Mouse (Mus musculus): ENCODE results near the gene Zfp319. TPM values are rescaled to one million over a fixed set of nuclear protein-coding genes. Genes with fewer than 3 reads are reported as not detected.

Gene Zfp319
- total and polyA plus RNA-seq, 2 experiments from 2014 or later: 10.5 to 18.3 TPM

DNA sequence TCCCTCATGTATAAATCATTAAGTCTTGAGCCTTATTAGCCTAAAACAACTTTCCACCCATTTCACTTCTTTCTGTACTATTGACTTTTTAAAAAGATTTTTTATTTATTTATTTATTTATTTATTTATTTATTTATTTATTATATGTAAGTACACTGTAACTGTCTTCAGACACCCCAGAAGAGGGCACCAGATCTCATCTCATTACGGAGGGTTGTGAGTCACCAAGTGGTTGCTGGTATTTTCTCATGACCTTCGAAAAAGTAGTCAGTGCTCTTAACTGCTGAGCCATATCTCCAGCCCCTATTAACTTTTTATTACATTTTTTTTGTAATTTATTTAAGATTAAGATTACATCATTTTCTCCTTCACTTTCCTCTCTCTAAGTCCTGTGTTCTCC, 17.0 kb downstream of the Zfp319 start:
- WGBS: 87% methylated on average over 2 of the region's 2 CpGs
- ATAC-seq (no peak), DNase-seq (ENCODE audit: low spot score) (no peak)
- H3K4me1 ChIP-seq (ENCODE audit: insufficient read depth, low read length): no peaks in the 10 kb centered on the region
- no peak overlapping the region for H3K4me3 ChIP-seq (ENCODE audit: low read length)
- no peaks in the 10 kb centered on the region for H3K9me3 ChIP-seq (ENCODE audit: low read length)
- no peak overlapping the region for H3K4me2 ChIP-seq (ENCODE audit: low read depth, low read length)
- no peak for TF ChIP-seq CTCF (IDR thresholded peaks at IDR 0.05; ENCODE audit: low read depth)
- no peak overlapping the region for H3K27ac ChIP-seq
- no peaks in the 10 kb centered on the region for H3K27me3 ChIP-seq (ENCODE audit: insufficient read depth, low read length)
- no peaks in the 10 kb centered on the region for H3K36me3 ChIP-seq (ENCODE audit: insufficient read depth, low read length)
- H3K9ac ChIP-seq (replicated peaks; ENCODE audit: low read length): no peak overlapping the region

DNA sequence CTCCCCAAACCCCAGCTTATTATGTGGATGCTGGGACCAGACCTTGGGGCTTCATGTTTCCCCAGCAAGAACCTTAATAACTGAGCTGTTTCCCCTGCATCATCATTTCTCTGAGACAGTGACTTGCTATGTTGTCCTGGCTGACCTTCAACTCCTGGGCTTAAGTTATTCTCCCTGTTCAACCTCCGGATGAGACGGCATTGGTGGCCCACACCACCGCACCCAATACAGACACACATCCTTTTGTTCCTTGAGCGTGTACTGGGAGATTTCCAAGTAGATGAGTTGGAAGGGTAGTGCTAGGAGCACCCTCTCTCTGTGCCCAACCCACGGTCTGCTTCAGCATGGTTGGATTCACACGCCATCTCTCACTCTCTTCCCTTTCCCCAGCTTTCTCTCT, 17.9 kb downstream of the Zfp319 start:
- H3K36me3 ChIP-seq (ENCODE audit: insufficient read depth, low read length): no peaks in the 10 kb centered on the region
- WGBS: 84% methylated on average over 6 of the region's 6 CpGs
- H3K4me2 ChIP-seq (ENCODE audit: low read depth, low read length): no peak overlapping the region
- H3K9me3 ChIP-seq (ENCODE audit: low read length): no peaks in the 10 kb centered on the region
- no peak overlapping the region for H3K27ac ChIP-seq
- TF ChIP-seq CTCF (IDR thresholded peaks at IDR 0.05; ENCODE audit: low read depth): no peak
- DNase-seq (ENCODE audit: low spot score) (no peak), ATAC-seq (no peak)
- no peak overlapping the region for H3K9ac ChIP-seq (replicated peaks; ENCODE audit: low read length)
- no peaks in the 10 kb centered on the region for H3K27me3 ChIP-seq (ENCODE audit: insufficient read depth, low read length)
- H3K4me3 ChIP-seq (ENCODE audit: low read length): no peak overlapping the region
- no peaks in the 10 kb centered on the region for H3K4me1 ChIP-seq (ENCODE audit: insufficient read depth, low read length)

DNA sequence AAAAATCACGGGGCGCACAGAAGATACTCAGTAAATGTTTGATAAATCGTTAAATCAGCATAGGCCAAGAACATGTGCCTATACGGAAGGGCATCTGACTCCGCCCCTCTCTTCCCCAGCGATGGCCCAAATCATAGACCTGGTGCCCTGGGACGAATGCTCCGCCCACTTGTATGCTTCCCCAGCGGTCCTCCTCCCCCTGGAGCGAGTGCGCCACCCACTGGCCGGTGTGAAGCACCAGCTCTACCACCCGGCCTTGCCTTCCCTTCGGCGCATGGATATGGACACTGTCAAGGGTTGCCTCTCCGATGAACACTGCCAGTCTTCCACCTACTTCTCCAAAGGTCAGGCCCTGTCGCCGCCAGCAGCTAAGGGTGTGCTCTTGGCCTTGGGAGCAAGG, 18.9 kb downstream of the Zfp319 start:
- DNase-seq (ENCODE audit: low spot score) (no peak), ATAC-seq (no peak)
- 71% methylated on average over 18 of the region's 18 CpGs for WGBS
- H3K27ac ChIP-seq: no peak overlapping the region
- H3K4me2 ChIP-seq (ENCODE audit: low read depth, low read length): no peak overlapping the region
- H3K9ac ChIP-seq (replicated peaks; ENCODE audit: low read length): no peak overlapping the region
- no peaks in the 10 kb centered on the region for H3K9me3 ChIP-seq (ENCODE audit: low read length)
- no peak overlapping the region for H3K4me3 ChIP-seq (ENCODE audit: low read length)
- no peaks in the 10 kb centered on the region for H3K4me1 ChIP-seq (ENCODE audit: insufficient read depth, low read length)
- H3K36me3 ChIP-seq (ENCODE audit: insufficient read depth, low read length): no peaks in the 10 kb centered on the region
- H3K27me3 ChIP-seq (ENCODE audit: insufficient read depth, low read length): no peaks in the 10 kb centered on the region
- TF ChIP-seq CTCF (IDR thresholded peaks at IDR 0.05; ENCODE audit: low read depth): peak; percentile 44

GRCm38 (mm10) chr8:95310342-95310970, 21.3 kb downstream of the Zfp319 start, which contains the start of gene Tepp:
Gene Tepp, plus strand, starts transcription at chr8:95310566.
- H3K9ac ChIP-seq (replicated peaks; ENCODE audit: low read length): no peak within 1 kb of the TSS
- no peaks in the 10 kb centered on the region for H3K4me1 ChIP-seq (ENCODE audit: insufficient read depth, low read length)
- H3K9me3 ChIP-seq (ENCODE audit: low read length): no peaks in the 10 kb centered on the region
- no peaks in the 10 kb centered on the region for H3K36me3 ChIP-seq (ENCODE audit: insufficient read depth, low read length)
- WGBS: 22% methylated on average over 6 of the region's 6 CpGs
- no peak within 1 kb of the TSS for H3K4me3 ChIP-seq (ENCODE audit: low read length)
- H3K27me3 ChIP-seq (ENCODE audit: insufficient read depth, low read length): no peaks in the 10 kb centered on the region
- H3K27ac ChIP-seq: no peak within 1 kb of the TSS
- ATAC-seq (no peak), DNase-seq (ENCODE audit: low spot score) (no peak)
- no peak for TF ChIP-seq CTCF (IDR thresholded peaks at IDR 0.05; ENCODE audit: low read depth)
- no peak within 1 kb of the TSS for H3K4me2 ChIP-seq (ENCODE audit: low read depth, low read length)

GRCm38 (mm10) chr8:95306431-95306830, 25.3 kb downstream of the Zfp319 start, which contains the start of gene Cngb1:
Gene Cngb1, minus strand, starts transcription at chr8:95306585.
- Histone ChIP-seq H3K27ac (no peak within 1 kb of the TSS), H3K4me3 (ENCODE audit: low read length) (no peak within 1 kb of the TSS), H3K27me3 (ENCODE audit: insufficient read depth, low read length) (no peaks in the 10 kb centered on the region), H3K4me2 (ENCODE audit: low read depth, low read length) (no peak within 1 kb of the TSS), H3K4me1 (ENCODE audit: insufficient read depth, low read length) (no peaks in the 10 kb centered on the region), H3K9me3 (ENCODE audit: low read length) (no peaks in the 10 kb centered on the region), H3K36me3 (ENCODE audit: insufficient read depth, low read length) (no peaks in the 10 kb centered on the region), H3K9ac (replicated peaks; ENCODE audit: low read length) (no peak within 1 kb of the TSS)
- DNase-seq (ENCODE audit: low spot score) (no peak), ATAC-seq (no peak)
- TF ChIP-seq CTCF (IDR thresholded peaks at IDR 0.05; ENCODE audit: low read depth): no peak
- WGBS: 44% methylated on average over 6 of the region's 6 CpGs

- no peak for TF ChIP-seq CTCF (IDR thresholded peaks at IDR 0.05; ENCODE audit: low read depth)
- no peaks in the 10 kb centered on the region for H3K4me1 ChIP-seq (ENCODE audit: insufficient read depth, low read length)
- 83% methylated on average over 4 of the region's 4 CpGs for WGBS
- no peak overlapping the region for H3K27ac ChIP-seq
- H3K4me3 ChIP-seq (ENCODE audit: low read length): no peak overlapping the region
- no peak overlapping the region for H3K4me2 ChIP-seq (ENCODE audit: low read depth, low read length)
- no peaks in the 10 kb centered on the region for H3K36me3 ChIP-seq (ENCODE audit: insufficient read depth, low read length)
- ATAC-seq: no peak
- DNase-seq (ENCODE audit: low spot score): no peak
- no peaks in the 10 kb centered on the region for H3K27me3 ChIP-seq (ENCODE audit: insufficient read depth, low read length)
- H3K9me3 ChIP-seq (ENCODE audit: low read length): no peaks in the 10 kb centered on the region
- no peak overlapping the region for H3K9ac ChIP-seq (replicated peaks; ENCODE audit: low read length)
These were observed 26.2 kb downstream of the Zfp319 start for GRCm38 (mm10) chr8:95305526-95305925.

GRCm38 (mm10) chr8:95302410-95302809, 29.3 kb downstream of the Zfp319 start:
- ATAC-seq (no peak), DNase-seq (ENCODE audit: low spot score) (peak; percentile 69)
- no peak overlapping the region for H3K4me3 ChIP-seq (ENCODE audit: low read length)
- WGBS: 24% methylated on average over 5 of the region's 5 CpGs
- no peak overlapping the region for H3K9ac ChIP-seq (replicated peaks; ENCODE audit: low read length)
- no peaks in the 10 kb centered on the region for H3K27me3 ChIP-seq (ENCODE audit: insufficient read depth, low read length)
- H3K36me3 ChIP-seq (ENCODE audit: insufficient read depth, low read length): no peaks in the 10 kb centered on the region
- H3K4me2 ChIP-seq (ENCODE audit: low read depth, low read length): no peak overlapping the region
- no peak overlapping the region for H3K27ac ChIP-seq
- H3K4me1 ChIP-seq (ENCODE audit: insufficient read depth, low read length): no peaks in the 10 kb centered on the region
- TF ChIP-seq CTCF (IDR thresholded peaks at IDR 0.05; ENCODE audit: low read depth): peak; percentile 77
- H3K9me3 ChIP-seq (ENCODE audit: low read length): no peaks in the 10 kb centered on the region

Measured in hindbrain, postnatal 0 days (tissue).